Mouse (Mus musculus) forebrain, embryonic 11.5 days (tissue): ENCODE measurements around the gene Sik3. TPM values are rescaled to one million over a fixed set of nuclear protein-coding genes. Genes with fewer than 3 reads are reported as not detected.

Source experiments
- ATAC-seq: fragments of 200-750 bp; cut with Nextera tagmentation; replicated peaks from 2 replicates; pipeline ENCODE4 v1.8.0; 2017; ENCODE audit warnings: moderate TSS enrichment; ENCODE audit not compliant: low FRiP score
- DNase-seq: peaks from one replicate; pipeline ENCODE4 v3.0.0-alpha.2; 2017; ENCODE audit warnings: low spot score
- H3K27ac ChIP-seq: fragments of 300-500 bp; sonication (generic); 2 replicates; pipeline ENCODE4 v1.5.1; 2014; ENCODE audit warnings: low read depth, low read length
- H3K27me3 ChIP-seq: fragments of 300-500 bp; sonication (generic); 2 replicates; pipeline ENCODE4 v1.6.1; 2014; ENCODE audit warnings: mild to moderate bottlenecking, low read length, mixed read lengths; ENCODE audit not compliant: control insufficient read depth, insufficient read depth
- H3K36me3 ChIP-seq: fragments of 300-500 bp; sonication (generic); 2 replicates; pipeline ENCODE4 v1.6.1; 2014; ENCODE audit warnings: mild to moderate bottlenecking, low read length, moderate library complexity, mixed read lengths; ENCODE audit not compliant: control insufficient read depth, insufficient read depth
- H3K4me1 ChIP-seq: fragments of 300-500 bp; sonication (generic); replicated peaks from 2 replicates; pipeline ENCODE4 v1.6.1; 2014; ENCODE audit warnings: low read length, mixed read lengths; ENCODE audit not compliant: control insufficient read depth, insufficient read depth
- H3K4me2 ChIP-seq: fragments of 300-500 bp; sonication (generic); 2 replicates; pipeline ENCODE4 v1.6.1; 2014; ENCODE audit warnings: low read depth, mild to moderate bottlenecking, low read length, moderate library complexity, mixed read lengths; ENCODE audit not compliant: severe bottlenecking
- H3K4me3 ChIP-seq: fragments of 300-500 bp; sonication (generic); 2 replicates; pipeline ENCODE4 v1.5.1; 2014; ENCODE audit warnings: low read depth, low read length
- H3K9ac ChIP-seq: fragments of 300-500 bp; sonication (generic); 2 replicates; pipeline ENCODE4 v1.6.1; 2014; ENCODE audit warnings: low read length
- H3K9me3 ChIP-seq: fragments of 300-500 bp; sonication (generic); 2 replicates; pipeline ENCODE4 v1.6.1; 2016; ENCODE audit warnings: low read length, mixed read lengths; ENCODE audit not compliant: control insufficient read depth
- WGBS: fragments of 180-500 bp; shearing (Covaris S2); extraction: QIAGEN DNeasy Blood & Tissue Kit; methylation state at CpG from one replicate; pipeline ENCODE4 v1.1.7; 2014; 5-methylcytosine and 5-hydroxymethylcytosine counted together
- polyA plus RNA-seq: library from polyadenylated mRNA; unstranded; fragments of >200 nt; fragmentation: Nextera tagmentation; extraction: Ambion mirVana; gene quantifications from 2 replicates; pipeline ENCODE4 v1.2.1, GENCODE M21; 2014

Gene Sik3
- polyA plus RNA-seq, 1 experiment from 2014 or later = 11.3 TPM

- 90% methylated on average over 10 of the region's 10 CpGs for WGBS
Measured at GRCm38 (mm10) chr9:46206834-46207500, 194.3 kb downstream of the Sik3 start.

GRCm38 (mm10) chr9:46207501-46207869 is 194.9 kb downstream of the Sik3 start:
- no peak overlapping the region for H3K4me3 ChIP-seq
- peaks cover 3% of the 10 kb centered on the region; the same call in 1 of the 2 replicates for H3K36me3 ChIP-seq
- no peaks in the 10 kb centered on the region for H3K27me3 ChIP-seq
- no peak for ATAC-seq
- H3K27ac ChIP-seq = no peak overlapping the region
- no peak for DNase-seq
- H3K9ac ChIP-seq = no peak overlapping the region
- H3K4me2 ChIP-seq = no peak overlapping the region
- H3K9me3 ChIP-seq = no peaks in the 10 kb centered on the region
- 87% methylated on average over 6 of the region's 6 CpGs for WGBS
- no peaks in the 10 kb centered on the region for H3K4me1 ChIP-seq

More at GRCm38 (mm10) chr9:46206834-46207500, 194.3 kb downstream of the Sik3 start:
- Histone ChIP-seq H3K9me3 (no peaks in the 10 kb centered on the region), H3K4me3 (no peak overlapping the region), H3K9ac (no peak overlapping the region), H3K4me2 (no peak overlapping the region), H3K36me3 (peaks cover 3% of the 10 kb centered on the region; the same call in 1 of the 2 replicates), H3K4me1 (no peaks in the 10 kb centered on the region), H3K27ac (no peak overlapping the region), H3K27me3 (no peaks in the 10 kb centered on the region)
- DNase-seq (no peak), ATAC-seq (no peak)

GRCm38 (mm10) chr9:46208401-46208974 is 195.9 kb downstream of the Sik3 start:
- H3K4me1 ChIP-seq = no peaks in the 10 kb centered on the region
- H3K4me3 ChIP-seq = no peak overlapping the region
- H3K9me3 ChIP-seq = no peaks in the 10 kb centered on the region
- no peak overlapping the region for H3K4me2 ChIP-seq
- DNase-seq (no peak), ATAC-seq (no peak)
- 82% methylated on average over 13 of the region's 13 CpGs for WGBS
- no peaks in the 10 kb centered on the region for H3K27me3 ChIP-seq
- H3K9ac ChIP-seq = no peak overlapping the region
- H3K36me3 ChIP-seq = peaks cover 3% of the 10 kb centered on the region; the same call in 1 of the 2 replicates
- no peak overlapping the region for H3K27ac ChIP-seq

- 93% methylated on average over 12 of the region's 12 CpGs for WGBS
- H3K4me1 ChIP-seq = no peaks in the 10 kb centered on the region
- H3K27me3 ChIP-seq = no peaks in the 10 kb centered on the region
- no peak for DNase-seq
- no peak overlapping the region; the same call in 1 of the 2 replicates for H3K27ac ChIP-seq
- no peak overlapping the region for H3K4me3 ChIP-seq
- peaks cover 3% of the 10 kb centered on the region; the same call in 1 of the 2 replicates for H3K36me3 ChIP-seq
- no peak for ATAC-seq
- no peak overlapping the region for H3K9ac ChIP-seq
- H3K4me2 ChIP-seq = no peak overlapping the region
- no peaks in the 10 kb centered on the region for H3K9me3 ChIP-seq
Measured at GRCm38 (mm10) chr9:46210473-46210872, 197.9 kb downstream of the Sik3 start.

GRCm38 (mm10) chr9:46214276-46214675 is 201.7 kb downstream of the Sik3 start:
- Histone ChIP-seq H3K4me2 (no peak overlapping the region), H3K4me3 (no peak overlapping the region), H3K9ac (no peak overlapping the region), H3K27me3 (no peaks in the 10 kb centered on the region), H3K27ac (no peak overlapping the region), H3K9me3 (no peaks in the 10 kb centered on the region), H3K4me1 (no peaks in the 10 kb centered on the region), H3K36me3 (peaks cover 3% of the 10 kb centered on the region; the same call in 1 of the 2 replicates)
- no peak for ATAC-seq
- 88% methylated on average over 4 of the region's 4 CpGs for WGBS
- DNase-seq = no peak

GRCm38 (mm10) chr9:46214946-46215337 is 202.3 kb downstream of the Sik3 start:
- 95% methylated on average over 10 of the region's 10 CpGs for WGBS
- Histone ChIP-seq H3K27me3 (no peaks in the 10 kb centered on the region), H3K27ac (no peak overlapping the region), H3K4me2 (no peak overlapping the region), H3K9ac (no peak overlapping the region), H3K4me1 (no peaks in the 10 kb centered on the region), H3K36me3 (peaks cover 3% of the 10 kb centered on the region; the same call in 1 of the 2 replicates), H3K9me3 (no peaks in the 10 kb centered on the region), H3K4me3 (no peak overlapping the region)
- ATAC-seq = no peak
- DNase-seq = no peak

GRCm38 (mm10) chr9:46215338-46216322 is 203.0 kb downstream of the Sik3 start:
- H3K9me3 ChIP-seq = no peaks in the 10 kb centered on the region
- H3K4me2 ChIP-seq = no peak overlapping the region
- no peak overlapping the region for H3K27ac ChIP-seq
- no peak overlapping the region for H3K4me3 ChIP-seq
- DNase-seq = no peak
- WGBS = 87% methylated on average over 11 of the region's 11 CpGs
- no peaks in the 10 kb centered on the region; the same call in 1 of the 2 replicates for H3K36me3 ChIP-seq
- ATAC-seq = no peak
- no peaks in the 10 kb centered on the region for H3K4me1 ChIP-seq
- no peaks in the 10 kb centered on the region for H3K27me3 ChIP-seq
- no peak overlapping the region for H3K9ac ChIP-seq

- Histone ChIP-seq H3K9ac (no peak overlapping the region), H3K4me3 (no peak overlapping the region), H3K4me2 (no peak overlapping the region), H3K36me3 (no peaks in the 10 kb centered on the region), H3K9me3 (no peaks in the 10 kb centered on the region), H3K27ac (no peak overlapping the region), H3K4me1 (no peaks in the 10 kb centered on the region), H3K27me3 (no peaks in the 10 kb centered on the region)
- 95% methylated on average over 13 of the region's 13 CpGs for WGBS
- ATAC-seq (no peak), DNase-seq (no peak)
Measured at GRCm38 (mm10) chr9:46216744-46217470, 204.3 kb downstream of the Sik3 start.
